Mouse (Mus musculus): ENCODE measurements around the gene Gm9747. TPM values are rescaled to one million over a fixed set of nuclear protein-coding genes. Genes with fewer than 3 reads are reported as not detected.
A peak's percentile ranks its signal among the peaks of the same experiment; 100 is the strongest.

Gene Gm9747
- total RNA-seq (2021): not detected

DNA sequence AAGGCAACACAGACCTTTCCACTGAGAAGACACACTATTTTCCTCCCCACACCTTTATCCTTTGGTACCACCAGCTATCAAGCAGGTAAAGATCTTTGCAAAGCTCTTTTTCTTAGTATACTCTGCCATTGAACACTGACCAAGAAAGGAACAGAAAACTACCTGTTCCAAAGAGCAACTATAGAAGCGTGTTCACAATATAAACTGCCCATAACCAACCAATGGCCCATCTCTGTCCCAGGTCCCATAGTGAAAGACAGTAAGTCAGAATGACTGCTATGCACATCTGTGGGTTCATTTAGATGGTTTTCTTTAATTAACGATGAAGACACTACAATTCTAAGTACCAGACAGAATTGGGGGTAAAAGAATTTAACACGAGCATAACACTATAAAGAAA is at the start of gene Gm9747:
Gene Gm9747, plus strand, starts transcription at position 301 of the 400 bp plus-strand sequence.
- no peak for DNase-seq

DNA sequence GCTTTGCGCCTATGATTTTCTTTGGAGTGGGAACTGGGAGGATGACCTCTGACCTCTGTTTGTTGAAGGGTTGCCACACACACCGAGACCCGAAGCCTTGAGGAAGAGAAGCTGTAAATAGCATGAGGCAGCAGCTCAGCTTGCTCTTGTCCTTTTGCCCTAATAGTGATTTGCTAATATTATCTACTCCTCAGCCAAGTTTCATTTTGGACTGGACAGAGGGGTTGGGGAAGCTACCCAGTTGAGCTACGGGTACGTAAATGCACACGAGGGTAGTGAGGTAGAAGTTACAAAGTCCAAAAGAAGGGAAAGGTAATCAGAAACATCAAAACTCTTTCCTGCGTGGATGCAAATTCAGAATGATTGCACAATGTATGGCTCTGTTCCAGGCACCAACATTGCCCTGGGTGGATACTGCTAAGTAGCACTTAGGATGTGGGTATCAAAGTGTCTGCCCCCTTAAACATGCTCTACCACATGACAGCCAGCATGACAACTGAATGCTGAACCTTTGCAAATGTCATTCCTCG is 48.9 kb upstream of the Gm9747 start:
- no peak for DNase-seq

DNA sequence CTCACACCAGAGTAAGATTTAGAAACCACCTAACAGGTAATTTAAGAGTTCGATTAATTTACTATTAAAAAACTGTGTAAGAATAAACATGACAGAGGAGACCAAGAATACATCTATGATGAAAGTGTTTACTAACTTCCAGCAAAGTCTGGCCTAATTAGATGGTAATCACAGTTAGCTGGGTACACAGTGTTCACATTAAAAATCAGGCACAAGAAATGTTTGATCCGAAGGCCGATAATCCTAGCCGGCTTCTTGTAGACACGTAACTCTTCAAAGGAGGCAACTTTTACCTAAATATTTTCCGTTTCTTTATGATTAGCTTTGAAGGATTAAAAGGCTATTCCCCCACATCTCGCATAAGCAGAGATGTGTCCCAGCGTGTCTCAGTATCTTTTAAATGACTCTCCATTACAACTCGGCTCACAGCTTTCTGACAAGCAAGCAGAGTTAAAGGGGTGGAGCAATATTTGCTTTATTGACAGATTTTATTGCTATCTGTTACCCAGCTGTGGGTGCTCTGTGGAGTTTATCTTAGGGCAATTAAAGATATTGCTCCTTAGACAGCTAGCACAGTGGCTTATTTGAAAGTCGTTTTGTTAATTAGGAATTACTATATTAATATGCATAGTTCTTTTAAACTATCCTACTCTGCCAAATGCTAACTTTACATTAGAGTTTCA is 44.2 kb upstream of the Gm9747 start:
- no peak for DNase-seq

DNA sequence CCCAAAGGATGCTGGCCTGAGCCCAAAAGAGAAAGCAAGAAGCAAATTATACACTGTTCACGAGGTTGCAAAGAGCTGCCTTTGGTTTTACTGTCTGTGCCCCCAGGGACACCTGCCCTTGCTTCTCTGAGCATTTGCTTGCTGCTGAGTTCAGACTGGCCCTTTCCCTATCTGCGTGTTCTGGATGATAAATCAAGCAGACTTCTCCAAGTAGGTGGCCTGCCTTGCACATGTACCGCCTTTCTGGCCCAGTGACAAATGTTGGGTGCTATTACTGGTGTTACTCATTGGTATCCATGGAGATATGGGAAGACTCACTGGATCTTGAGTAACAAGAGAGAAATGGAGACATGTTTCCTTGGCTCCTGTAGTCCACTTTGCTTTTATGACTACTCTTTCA is 43.4 kb upstream of the Gm9747 start:
- peak; percentile 27 for DNase-seq

DNA sequence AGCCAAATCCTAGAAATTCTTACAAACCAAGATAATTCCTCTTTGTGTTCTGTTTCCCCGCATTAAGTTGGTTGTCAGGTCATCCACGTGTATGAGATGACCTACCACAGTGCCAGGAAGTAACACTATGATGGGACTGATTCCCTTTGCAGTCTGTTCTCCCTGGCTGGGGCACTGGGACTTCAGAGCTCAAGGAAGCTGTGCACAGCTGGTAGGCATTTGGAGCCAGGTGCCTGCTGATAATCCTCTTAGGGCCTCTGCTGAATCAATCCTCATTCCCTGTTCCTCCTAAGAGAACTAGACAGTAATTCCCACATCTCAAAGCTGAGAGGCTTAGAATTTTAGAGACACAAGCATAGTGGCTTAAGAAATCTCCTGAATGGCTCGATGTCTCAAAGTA is 41.3 kb upstream of the Gm9747 start:
- DNase-seq: no peak

DNA sequence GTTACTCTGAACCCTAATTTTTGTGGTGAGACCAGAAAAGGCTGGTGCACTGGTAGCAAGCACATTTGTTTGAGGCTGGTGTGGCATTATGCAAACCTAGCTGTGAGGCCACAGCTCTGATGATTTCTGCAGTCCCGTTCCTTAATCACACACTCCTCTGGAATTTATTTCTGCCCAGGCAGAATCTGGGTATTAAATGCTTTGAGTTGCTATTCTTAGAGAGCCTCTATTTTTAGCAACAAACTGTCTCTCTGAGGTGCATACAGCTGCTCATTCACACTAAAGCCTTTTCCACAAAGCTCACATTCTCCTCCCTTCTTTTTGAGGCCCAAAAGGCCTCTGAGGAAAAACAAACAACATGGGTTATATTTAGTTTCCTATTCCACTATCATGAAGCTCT is 33.0 kb upstream of the Gm9747 start:
- no peak for DNase-seq

DNA sequence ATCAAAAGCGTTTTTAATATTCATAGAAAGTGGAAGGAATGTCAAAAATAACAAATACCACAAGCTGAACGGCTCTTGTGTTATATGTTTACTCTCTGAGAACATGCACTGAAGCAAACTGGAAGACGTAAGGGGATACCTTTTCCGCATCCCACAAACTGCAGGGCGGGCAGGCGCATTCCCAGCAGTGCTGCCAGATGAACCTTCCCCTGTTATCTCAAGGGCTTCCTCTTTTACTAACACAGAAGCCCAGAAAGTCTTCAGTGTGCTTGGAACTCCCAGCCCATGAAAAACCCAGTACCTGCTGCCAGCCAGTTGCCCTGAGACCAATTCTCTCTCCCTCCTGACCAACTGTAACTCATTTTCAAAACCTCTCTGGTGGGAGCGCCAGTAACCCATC is 32.3 kb upstream of the Gm9747 start:
- peak; percentile 37 for DNase-seq

DNA sequence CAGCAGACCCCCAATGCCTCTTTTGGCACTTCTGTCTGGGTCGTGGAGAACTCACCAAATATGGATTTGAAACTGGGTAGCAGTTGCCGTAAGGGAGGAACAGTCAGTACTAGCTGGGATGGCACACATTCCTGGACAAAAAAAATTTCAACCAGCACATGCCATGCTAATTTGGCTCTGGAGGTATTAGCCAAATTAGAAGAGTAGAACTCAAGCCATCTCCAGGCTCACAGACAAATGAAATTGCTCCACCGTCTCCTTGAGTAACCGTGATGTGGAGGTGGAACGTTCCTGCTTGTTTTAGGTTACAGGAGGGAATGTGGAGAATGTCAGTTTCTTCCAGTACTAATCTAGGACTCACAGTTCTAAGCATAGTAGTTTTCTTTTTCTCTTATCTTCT is 25.4 kb upstream of the Gm9747 start:
- DNase-seq: no peak

DNA sequence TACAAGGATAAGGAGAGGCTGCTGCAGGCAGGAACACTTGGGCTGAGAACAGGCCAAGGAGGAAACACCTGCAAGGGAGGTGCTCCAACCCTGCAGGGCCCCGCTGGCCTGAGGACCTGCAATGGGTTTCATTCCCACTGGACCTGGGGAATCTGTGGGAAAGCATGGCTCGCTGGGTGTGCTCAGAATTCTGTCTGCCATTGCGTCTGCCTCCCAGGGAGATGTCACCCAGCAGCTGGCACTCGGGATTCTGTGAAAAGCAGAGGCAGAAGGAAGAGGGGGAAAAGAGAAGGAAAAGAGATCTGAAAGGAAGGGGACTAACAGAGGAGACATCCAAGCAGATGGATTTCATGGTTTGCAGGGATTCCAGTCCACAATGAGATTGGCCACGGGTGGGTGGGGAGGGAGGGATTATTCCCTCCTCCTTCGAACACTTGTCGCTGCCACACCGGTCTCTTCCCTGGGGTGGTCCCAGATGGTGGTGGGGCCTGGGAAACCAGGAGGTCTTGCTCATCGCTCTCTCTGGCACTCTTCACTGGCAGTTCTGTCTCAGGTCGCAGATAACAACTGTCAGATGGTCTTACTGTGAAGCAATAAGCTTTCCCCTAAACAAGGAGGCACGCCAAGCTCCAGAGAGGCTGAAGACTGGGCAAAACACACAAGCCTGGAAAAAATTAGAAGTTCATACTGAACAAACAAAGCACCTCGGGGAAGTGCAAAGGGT is 12.1 kb upstream of the Gm9747 start:
- no peak for DNase-seq

DNA sequence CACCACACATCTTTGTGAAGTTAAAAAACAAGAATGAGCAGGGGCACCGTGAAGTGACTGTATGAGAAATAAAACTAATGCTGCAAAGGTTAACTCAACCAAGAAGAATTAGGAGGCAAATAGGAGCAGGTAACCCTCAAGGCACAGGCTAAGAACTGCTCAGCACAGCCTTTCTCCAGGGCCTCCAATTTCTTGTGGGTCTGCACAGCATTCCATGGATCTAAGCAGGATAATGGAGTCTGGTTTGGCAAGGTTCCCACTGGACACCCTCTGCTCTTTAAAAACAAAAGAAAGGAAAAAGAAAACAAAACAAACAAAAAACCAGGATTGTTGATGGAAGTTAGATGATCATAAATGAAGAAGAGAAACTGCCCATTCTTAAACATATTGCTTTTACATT is 11.4 kb upstream of the Gm9747 start:
- DNase-seq: no peak

DNA sequence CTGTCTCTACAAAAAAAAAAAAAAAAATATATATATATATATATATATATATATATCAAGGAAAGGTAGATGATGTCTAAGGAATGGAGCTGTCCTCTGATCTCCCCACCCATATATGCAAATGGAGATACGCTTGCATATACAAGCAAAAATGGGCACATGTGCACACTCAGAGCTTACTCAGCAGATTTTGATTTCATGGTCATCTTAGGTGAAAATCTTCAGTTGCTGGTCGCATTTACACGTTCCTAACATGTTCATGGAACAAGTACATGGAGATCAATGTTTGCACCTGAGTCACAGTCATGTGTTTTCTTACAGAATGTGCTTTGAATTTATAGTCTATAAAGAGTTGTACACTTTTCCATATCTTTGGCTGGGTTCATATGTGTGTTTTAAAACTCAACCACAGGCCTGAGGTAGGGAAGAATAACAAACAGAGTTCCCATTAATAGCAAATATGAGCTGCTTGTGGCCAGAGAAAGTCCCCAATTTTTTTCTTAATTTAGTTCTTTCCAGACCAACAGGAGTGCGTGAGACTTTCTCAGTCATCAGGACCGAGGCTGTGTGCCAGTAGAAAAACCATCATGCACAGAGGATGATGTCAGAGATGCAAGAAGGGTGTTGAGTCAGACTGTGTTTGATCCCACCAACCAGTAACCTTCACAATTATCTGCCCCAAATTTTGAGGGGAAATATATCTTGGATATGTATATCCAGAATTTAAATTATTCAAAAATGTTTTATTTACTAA is 9.7 kb upstream of the Gm9747 start:
- DNase-seq: no peak

DNA sequence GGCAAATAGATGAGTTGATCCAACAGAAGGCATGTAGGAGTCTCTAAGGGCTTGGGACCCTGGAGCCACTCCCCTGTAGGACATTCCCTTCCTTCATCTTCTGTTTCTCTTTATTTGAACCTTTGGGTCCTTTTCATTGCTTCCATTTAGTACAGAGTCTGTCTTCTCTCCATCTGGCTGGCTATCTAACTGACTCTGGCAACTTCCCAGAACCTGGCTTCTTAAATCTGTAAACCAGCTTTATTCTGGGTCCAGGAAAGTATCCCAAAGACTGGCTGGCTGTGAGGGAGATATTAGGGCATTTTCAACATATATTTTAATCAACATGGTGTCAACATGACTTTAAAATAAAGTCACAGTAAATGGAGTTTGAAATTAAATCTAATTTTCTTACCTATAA is 4.1 kb upstream of the Gm9747 start:
- no peak for DNase-seq

DNA sequence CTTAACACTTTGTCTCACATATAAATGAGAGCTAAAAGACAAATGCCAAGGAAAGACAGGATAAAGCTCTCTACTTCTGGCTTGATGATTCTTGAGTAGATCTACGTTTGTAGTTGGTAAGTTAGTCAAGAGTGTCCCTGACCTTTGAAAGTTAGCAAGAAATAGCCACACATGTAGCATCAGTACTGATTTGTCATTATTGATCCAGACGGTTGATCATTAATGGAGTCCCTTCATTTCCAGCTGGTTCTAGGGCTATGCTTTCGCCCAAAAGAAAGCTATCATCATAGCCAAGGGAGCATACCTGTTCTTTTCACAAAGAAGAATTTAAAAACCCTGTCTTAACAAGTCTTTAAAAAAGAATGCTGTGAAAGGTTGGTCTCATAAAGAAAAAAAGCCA is 1.7 kb downstream of the Gm9747 start:
- no peak for DNase-seq

DNA sequence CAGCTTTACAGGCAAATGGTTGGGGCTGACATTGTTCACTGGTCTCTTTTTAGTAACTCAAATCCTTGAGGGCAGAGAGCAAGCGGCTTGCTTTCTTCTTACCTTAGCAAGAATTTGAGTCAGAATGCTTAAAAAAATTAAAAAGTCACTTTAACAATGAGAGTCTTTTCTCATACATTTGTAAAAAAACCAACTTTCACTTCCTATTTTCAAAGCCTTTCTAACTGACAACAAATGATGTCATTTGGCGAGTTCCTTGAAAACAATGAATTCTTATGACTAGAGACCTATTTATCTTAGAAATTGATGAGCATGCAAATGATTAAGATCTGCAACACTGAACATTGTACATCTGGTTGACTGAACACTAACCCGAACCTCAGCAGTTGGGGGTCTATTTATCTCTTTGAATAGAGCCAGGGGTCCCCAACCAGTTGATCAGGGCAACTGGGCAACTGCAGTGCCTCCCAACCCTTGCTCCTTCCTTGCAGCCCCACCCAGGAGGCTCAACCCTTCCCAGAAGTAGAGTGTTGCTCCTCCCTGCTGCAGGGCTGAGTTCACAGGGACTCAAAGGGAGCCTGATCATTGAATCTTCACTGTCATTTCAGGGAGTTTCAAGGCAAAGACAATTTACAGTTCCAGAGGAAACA is 2.7 kb downstream of the Gm9747 start:
- no peak for DNase-seq

DNA sequence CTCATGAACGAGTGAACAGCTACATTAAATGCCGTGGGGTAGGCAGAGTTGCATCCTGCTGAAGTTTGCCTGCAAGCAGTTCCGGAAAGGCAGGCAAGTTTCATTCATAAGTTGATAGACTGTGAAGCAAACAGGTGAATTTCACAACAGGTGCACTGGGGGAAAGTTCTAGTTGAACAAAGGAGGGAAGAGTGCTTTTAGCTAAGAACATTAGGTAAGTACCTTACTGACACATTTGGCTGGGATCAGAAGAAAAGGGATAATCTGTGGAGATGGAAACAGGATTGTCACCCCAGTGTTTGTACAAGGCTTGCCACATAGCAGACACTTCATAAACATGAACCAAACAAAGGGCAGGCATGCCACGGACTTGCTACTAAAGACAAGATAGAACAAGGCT is 5.3 kb downstream of the Gm9747 start:
- no peak for DNase-seq

DNA sequence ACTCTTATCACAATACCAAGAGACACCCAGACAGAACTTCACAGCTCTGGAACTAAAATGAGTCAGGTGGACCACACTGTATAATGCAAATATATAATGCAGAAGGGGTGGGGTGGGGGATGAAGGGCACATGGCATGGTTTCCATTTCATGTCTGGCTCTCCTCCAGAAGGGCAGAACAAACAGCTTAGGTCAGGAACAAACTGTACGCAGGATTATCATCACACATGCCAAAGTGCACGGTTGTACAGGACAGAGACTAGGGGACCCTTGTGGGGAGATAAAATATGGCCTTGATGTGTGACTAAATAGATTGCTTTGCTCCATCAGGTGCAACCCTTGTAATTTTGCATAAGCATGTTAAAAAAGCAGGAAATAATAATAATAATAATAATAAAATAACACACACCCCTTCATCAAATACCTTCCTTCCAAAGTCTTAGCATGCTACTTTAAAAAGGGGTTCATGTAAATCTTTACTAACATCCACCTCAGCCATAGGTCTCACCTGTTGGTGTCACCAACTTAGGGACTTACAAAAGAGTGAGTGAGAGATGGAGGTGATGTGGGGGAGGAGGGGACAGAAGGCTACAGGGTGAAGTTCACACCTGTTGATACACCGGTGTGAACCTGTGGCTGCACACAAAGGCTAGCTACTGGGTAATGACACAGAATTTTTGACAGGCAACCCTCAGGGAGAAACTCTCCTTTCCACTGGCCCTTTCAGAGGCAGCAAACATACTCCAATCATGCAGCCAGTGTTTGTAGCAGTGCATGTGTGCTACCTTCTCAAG is 6.7 kb downstream of the Gm9747 start:
- peak; percentile 18 for DNase-seq

DNA sequence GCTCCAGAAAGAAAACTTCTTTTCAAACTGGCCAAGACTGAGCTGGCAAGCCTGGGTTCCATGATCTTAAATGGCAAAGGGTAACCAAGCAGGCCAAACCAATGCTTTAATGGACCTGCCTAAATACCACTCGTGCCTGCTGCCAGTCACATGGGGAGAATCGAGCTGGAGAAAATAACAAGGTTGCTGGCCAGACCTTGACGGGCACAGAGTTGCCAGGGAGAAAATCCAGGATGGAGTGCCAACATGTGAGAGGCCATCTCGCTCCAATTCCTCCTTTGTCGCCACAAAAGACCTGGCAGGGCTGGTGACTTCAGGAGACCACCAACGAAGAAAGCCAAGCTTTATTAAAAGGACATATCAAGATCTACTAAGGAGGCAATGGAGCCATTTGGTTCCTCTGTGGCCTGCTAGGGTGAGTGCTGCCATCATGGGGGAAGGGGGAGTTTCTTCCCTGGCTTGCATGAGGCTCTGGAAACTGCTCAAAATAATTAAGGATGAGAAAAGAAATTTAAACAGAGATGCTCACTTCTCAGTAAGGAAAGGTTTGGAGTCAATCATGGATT is 10.4 kb downstream of the Gm9747 start:
- DNase-seq: peak; percentile 19

DNA sequence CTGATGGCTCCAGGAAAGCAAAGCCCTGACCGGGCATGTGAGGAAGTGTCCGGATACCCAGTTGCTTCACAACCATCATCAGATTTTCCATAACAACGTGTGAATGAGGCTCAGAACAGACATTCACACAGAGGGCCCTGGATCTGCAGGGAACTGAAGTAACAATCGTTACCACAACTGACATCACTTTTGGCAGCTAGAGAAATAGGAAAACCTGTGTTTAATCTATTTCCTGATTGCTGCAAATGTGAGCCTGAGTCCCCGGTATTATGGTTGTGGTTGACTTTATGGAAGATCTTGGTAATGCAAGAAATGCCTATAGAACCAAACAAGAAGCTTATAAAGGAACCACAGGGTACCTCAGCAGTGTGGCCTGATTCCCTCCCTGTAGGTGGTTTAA is 12.1 kb downstream of the Gm9747 start:
- DNase-seq: no peak

DNA sequence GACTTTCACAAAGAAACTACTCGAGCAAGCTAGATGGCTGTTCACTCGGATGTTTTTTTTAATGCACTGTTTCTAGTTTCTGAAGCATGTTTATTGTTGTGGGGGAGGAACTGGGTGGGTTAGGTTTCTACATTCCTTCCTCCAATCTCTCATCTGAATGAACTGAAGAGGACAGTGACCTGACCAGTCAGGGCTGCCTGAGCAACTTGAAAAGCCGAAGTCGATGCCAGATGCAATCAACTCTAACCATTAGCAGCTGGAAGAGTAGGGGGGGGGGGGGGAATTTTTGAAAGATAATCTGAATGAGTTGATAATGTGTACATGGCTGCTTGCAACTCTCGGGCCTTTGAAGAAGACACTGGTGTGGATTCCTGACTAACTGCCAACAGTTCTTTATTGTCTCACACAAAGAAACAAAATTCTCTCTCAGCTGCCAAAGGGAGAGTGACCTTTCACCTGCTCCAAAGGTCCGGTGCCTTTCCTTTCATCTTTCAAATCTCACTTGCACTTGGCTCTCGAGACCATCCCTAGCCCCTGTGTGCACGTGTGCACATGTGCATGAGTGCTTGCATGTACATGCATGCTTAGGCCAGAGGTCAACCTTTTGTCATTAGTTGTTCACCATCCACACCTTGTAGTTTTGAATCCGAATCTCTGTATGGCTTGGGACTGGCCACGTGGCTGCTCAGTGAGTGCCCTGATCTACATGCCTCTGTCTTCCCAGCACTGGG is 14.5 kb downstream of the Gm9747 start:
- DNase-seq: no peak

DNA sequence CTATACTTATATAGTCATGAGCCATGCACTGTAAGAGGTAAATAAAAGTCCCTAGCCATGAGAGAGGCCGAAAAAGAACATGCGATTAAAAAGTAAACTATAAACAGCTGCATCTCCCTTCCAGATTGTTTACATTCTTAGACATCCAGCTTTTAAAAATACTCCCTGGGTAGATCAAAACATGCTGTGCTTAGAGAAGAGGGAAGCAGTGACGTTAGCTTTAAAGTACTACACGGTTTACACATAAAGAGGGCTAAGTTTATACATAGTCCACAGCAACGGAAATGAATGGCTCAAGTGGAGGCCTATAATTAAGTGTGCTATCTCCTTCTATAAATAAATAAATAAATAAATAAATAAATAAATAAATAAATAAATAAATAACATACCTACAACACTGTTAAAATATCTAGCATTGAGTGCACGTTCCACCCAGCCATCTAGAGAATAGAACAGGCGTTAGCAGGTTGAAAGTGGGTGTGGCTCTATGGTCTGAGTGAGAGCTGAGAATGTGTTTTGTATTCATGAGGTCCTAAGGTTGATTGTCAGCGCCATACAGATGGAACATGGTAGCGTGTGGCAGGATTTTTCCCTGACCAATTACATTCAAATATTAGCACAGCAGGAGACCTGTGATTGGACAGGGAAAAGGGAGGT is 21.0 kb downstream of the Gm9747 start:
- DNase-seq: no peak

All from heart, postnatal 4 days (tissue).